Mouse (Mus musculus) bone marrow macrophage, adult 2 months (primary cell): ENCODE measurements around the gene Nfs1.

Experiments
- CTCF ChIP-seq: IDR thresholded peaks from 2 replicates; pipeline ENCODE4 v1.5.1; 2012; ENCODE audit warnings: low read depth, mild to moderate bottlenecking, low read length, moderate library complexity
- POLR2A ChIP-seq: IDR thresholded peaks from 2 replicates; pipeline ENCODE4 v1.6.1; 2012; ENCODE audit warnings: mild to moderate bottlenecking, low read depth, low read length, borderline replicate concordance

GRCm38 (mm10) chr2:156165478-156165877 lies 21.5 kb upstream of the Nfs1 start:
- no peak for TF ChIP-seq CTCF
- no peak for TF ChIP-seq POLR2A
